Mouse (Mus musculus): ENCODE data around the gene Gm20806. TPM values are rescaled to one million over a fixed set of nuclear protein-coding genes. Genes with fewer than 3 reads are reported as not detected.
"Not testable (repeated sequence)": the region's sequence is repeated elsewhere in the genome, so short reads cannot be mapped to it uniquely, and the experiment has no call there.

Gene Gm20806
- not detected in 2 replicates for polyA plus RNA-seq (2015; fragmentation: Nextera tagmentation; extraction: Ambion mirVana)

DNA sequence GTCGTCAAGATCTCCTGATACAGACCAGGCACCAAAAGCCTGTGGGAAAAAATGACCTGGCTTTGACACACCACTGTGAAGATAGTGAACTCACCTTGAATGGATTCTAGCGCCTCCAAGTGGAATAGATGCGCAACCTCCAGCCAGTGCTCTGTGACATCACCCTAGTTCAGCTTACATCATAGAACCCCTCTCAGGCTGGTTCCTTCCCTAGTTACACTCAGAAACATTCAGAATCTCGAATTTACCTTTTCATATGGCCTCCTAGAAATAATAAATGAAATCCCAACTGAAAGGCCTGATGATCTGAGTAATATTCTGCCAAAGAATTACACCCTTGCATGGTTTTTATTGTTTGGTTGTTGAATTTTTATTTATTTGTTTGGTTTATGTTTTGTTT is at the start of gene Gm20806:
Gm20806 (minus strand) TSS at position 101 of the 400 bp plus-strand sequence.
- ATAC-seq; H3K27me3 ChIP-seq; H3K4me2 ChIP-seq (replicated peaks); H3K27ac ChIP-seq; H3K4me1 ChIP-seq (replicated peaks); H3K4me3 ChIP-seq (replicated peaks); H3K36me3 ChIP-seq; H3K9me3 ChIP-seq; H3K9ac ChIP-seq (replicated peaks): not testable (repeated sequence)
- WGBS: no CpG with 5 or more reads among the region's 4 CpGs

Measured in midbrain, embryonic 13.5 days (tissue).